Mouse (Mus musculus) lung, adult 2 months (tissue): Measurements from ENCODE around the gene Tet1. TPM values are rescaled to one million over a fixed set of nuclear protein-coding genes. Genes with fewer than 3 reads are reported as not detected.

ENCODE experiments used
- DNase-seq: peaks from one replicate; pipeline ENCODE4 v3.0.0; 2022
- H3K4me1 ChIP-seq: fragments of 200-500 bp; 2 replicates; pipeline ENCODE4 v1.6.1; 2011; ENCODE audit warnings: low read length; ENCODE audit not compliant: control insufficient read depth, insufficient read depth
- H3K4me3 ChIP-seq: fragments of 200-500 bp; replicated peaks from 2 replicates; pipeline ENCODE3; 2011; ENCODE audit warnings: low read depth, mild to moderate bottlenecking, control low read depth, low read length; ENCODE audit errors: extremely low read depth
- CTCF ChIP-seq: fragments of 200-500 bp; IDR thresholded peaks from 2 replicates; pipeline ENCODE4 v1.5.1; 2011; ENCODE audit warnings: mild to moderate bottlenecking, low read length, control low read depth; ENCODE audit not compliant: insufficient read depth
- POLR2A ChIP-seq: fragments of 200-500 bp; IDR thresholded peaks from 2 replicates; pipeline ENCODE4 v1.6.1; 2011; ENCODE audit warnings: low read depth, mild to moderate bottlenecking, control low read depth, low read length, borderline replicate concordance; ENCODE audit errors: extremely low read depth
- WGBS: fragments of 180-500 bp; shearing (Covaris S2); methylation state at CpG from one replicate; pipeline ENCODE4 v1.1.7; 2018; 5-methylcytosine and 5-hydroxymethylcytosine counted together
- polyA plus RNA-seq: library from polyadenylated mRNA; depleted of rRNA; stranded (reverse); fragments of >200 nt; gene quantifications from 2 replicates; pipeline ENCODE4 v1.2.3, GENCODE M21; 2012

Tet1 gene
- polyA plus RNA-seq, 1 experiment, result 3.2 TPM

GRCm38 (mm10) chr10:62854992-62855391, 53.8 kb downstream of the Tet1 start:
- TF ChIP-seq POLR2A (no peak), CTCF (no peak)
- Histone ChIP-seq H3K4me3 (no peak overlapping the region), H3K4me1 (no peaks in the 10 kb centered on the region)
- no peak for DNase-seq
- WGBS, result 31% methylated on average over 2 of the region's 2 CpGs

DNA sequence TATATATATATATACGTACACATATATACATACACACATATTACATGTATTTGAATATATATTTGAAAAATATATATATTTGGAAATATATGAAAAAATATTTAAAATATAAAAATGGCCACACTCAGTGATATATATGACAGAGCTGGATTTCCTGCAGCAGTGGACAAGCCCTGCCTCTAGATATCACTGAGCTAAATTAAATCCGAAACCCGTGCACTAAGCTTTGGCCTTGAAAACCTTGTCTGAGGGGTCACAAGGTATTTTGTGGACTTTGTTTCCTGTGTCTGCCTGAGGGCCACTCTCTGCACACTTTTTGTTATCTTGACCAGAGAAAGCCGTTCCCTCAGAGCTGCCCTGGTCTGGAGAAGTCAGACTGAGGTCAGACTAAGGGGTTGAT, 54.2 kb downstream of the Tet1 start:
- DNase-seq, result no peak
- Histone ChIP-seq H3K4me3 (no peak overlapping the region), H3K4me1 (no peaks in the 10 kb centered on the region)
- 62% methylated on average over 4 of the region's 4 CpGs for WGBS
- no peak for TF ChIP-seq CTCF

GRCm38 (mm10) chr10:62851578-62851977, 57.2 kb downstream of the Tet1 start:
- Histone ChIP-seq H3K4me1 (no peaks in the 10 kb centered on the region), H3K4me3 (no peak overlapping the region)
- TF ChIP-seq CTCF (no peak), POLR2A (no peak)
- DNase-seq, result no peak
- WGBS, result 61% methylated on average over 7 of the region's 7 CpGs

- WGBS, result 61% methylated on average over 4 of the region's 4 CpGs
- Histone ChIP-seq H3K4me3 (no peak overlapping the region), H3K4me1 (no peaks in the 10 kb centered on the region)
- no peak for DNase-seq
- no peak for TF ChIP-seq CTCF
- no peak for TF ChIP-seq POLR2A
Measured at GRCm38 (mm10) chr10:62851025-62851424, 57.8 kb downstream of the Tet1 start.

GRCm38 (mm10) chr10:62848783-62849182, 60.0 kb downstream of the Tet1 start:
- no peaks in the 10 kb centered on the region for H3K4me1 ChIP-seq
- 91% methylated on average over 2 of the region's 2 CpGs for WGBS
- H3K4me3 ChIP-seq, result no peak overlapping the region
- no peak for TF ChIP-seq CTCF
- TF ChIP-seq POLR2A, result no peak
- DNase-seq, result no peak

- Histone ChIP-seq H3K4me1 (no peaks in the 10 kb centered on the region), H3K4me3 (no peak overlapping the region)
- WGBS, result 54% methylated on average over 12 of the region's 12 CpGs
- no peak for DNase-seq
- TF ChIP-seq CTCF (no peak), POLR2A (no peak)
Measured at GRCm38 (mm10) chr10:62847069-62847626, 61.6 kb downstream of the Tet1 start.

- Histone ChIP-seq H3K4me1 (no peaks in the 10 kb centered on the region), H3K4me3 (no peak overlapping the region)
- DNase-seq, result peak; percentile 17
- TF ChIP-seq POLR2A (no peak), CTCF (no peak)
- WGBS, result 24% methylated on average over 9 of the region's 9 CpGs
Measured at GRCm38 (mm10) chr10:62843787-62844491, 64.9 kb downstream of the Tet1 start.

GRCm38 (mm10) chr10:62841901-62842447, 66.8 kb downstream of the Tet1 start:
- Histone ChIP-seq H3K4me1 (no peaks in the 10 kb centered on the region), H3K4me3 (no peak overlapping the region)
- no peak for TF ChIP-seq POLR2A
- no peak for TF ChIP-seq CTCF
- 81% methylated on average over 10 of the region's 10 CpGs for whole genome bisulfite sequencing
- no peak for DNase-seq

DNA sequence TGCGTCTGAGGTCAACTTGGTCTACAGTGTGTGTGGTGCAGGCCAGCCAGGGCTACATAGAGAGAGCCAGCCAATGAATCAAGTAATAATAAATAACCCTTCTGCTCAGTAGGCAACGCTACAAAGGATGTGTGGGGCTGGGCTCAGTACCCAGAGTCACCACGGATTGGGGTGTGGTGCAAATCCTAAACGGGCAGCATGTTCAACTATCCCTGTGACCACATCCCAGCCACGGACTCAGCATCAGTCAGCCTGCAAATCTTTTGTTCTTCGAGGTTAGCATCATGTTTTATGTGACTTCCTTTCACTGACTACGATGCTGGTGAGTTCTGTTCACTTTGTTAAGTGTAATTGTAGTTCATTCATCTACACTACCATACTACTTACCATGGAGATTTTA, 68.1 kb downstream of the Tet1 start:
- 84% methylated on average over 7 of the region's 7 CpGs for WGBS
- no peak for DNase-seq
- Histone ChIP-seq H3K4me1 (no peaks in the 10 kb centered on the region), H3K4me3 (no peak overlapping the region)
- TF ChIP-seq POLR2A, result no peak
- TF ChIP-seq CTCF, result no peak

DNA sequence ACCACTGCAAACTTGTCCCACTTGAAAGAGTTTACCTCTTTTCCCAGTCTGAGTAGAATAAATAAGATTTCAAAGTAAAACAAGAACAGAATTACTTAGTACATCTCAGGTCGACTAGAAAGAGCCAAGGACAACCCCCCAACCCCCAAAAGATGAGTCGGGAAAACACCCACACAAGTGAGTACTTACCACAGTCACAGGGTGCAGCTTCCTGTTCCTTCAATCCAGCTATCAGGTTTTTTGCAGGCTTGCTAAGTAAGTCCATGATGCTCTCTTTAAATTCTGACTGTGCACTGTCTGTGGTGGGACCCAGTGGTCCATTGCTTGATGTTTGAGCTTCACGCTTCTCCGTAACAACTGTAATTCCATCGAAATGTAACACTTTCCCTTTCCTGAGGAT, 70.8 kb downstream of the Tet1 start:
- H3K4me1 ChIP-seq, result no peaks in the 10 kb centered on the region
- TF ChIP-seq POLR2A (no peak), CTCF (no peak)
- WGBS, result 87% methylated on average over 5 of the region's 5 CpGs
- no peak overlapping the region for H3K4me3 ChIP-seq
- no peak for DNase-seq
